Mouse (Mus musculus): ENCODE measurements around the gene Zfp946.

The Zfp946 gene

DNA sequence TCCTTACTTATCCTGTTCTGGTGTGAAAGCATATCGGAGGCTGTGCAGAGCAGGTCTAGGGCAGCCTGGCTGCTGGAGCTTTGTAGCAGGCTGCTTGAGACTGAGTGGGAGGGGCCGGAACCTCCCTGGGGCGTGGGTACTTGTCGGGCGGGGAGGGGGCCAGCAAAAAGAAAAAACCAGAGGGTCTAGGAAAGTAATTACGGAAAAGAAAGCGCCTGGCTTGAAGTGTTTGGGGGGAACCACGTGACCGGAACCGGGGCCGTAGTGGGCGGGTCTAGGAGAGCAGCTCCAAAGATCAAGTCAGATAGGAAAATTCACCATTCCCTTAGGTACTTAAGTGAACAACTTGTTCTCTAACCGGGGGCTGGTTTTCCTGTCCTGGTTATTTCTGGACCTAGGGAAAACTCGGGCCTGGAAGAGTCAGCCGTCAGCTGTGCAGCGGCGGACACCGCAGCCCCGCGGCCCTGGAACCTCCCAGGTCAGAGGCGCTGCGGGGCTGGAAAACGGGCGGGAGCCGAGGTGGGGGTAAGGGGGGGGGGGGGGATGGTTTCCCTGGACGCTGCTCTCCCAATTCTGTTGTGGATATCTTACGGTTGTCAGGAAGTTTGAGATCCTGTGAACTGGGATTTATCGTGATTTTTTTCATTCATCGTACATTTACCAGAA is at the start of gene Zfp946:
Gene Zfp946 (plus strand): TSS at position 271 of the 666 bp plus-strand sequence.
- peak; percentile 76 for DNase-seq (ENCODE audit: low spot score)

- DNase-seq (ENCODE audit: low spot score) = no peak
Observed at GRCm38 (mm10) chr17:22410756-22411155, 13.3 kb upstream of the Zfp946 start.

DNA sequence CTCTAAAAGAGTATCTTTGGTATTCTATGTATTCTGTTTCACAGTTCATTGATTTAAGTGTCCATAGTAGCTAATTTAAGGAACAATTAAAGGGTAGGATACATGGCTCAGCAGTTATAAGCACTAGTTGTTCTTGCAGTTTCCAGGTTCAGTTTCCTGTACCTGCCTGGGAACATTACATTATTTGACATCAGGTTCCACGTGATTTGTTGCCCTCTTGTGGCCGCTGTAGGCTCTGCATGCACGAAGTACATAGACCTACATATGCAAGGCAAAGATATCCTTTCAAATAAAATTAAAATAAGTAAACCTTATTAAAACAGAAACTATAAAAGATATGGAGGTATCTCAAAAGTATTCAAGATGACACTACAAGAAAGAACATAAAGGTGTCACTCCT is 6.5 kb upstream of the Zfp946 start:
- peak; percentile 73 for DNase-seq (ENCODE audit: low spot score)

- peak; percentile 10 for DNase-seq (ENCODE audit: low spot score)
Observed at GRCm38 (mm10) chr17:22424636-22425354, 773 bp downstream of the Zfp946 start.

GRCm38 (mm10) chr17:22447684-22448083 is 23.7 kb downstream of the Zfp946 start:
- no peak for DNase-seq (ENCODE audit: low spot score)

DNA sequence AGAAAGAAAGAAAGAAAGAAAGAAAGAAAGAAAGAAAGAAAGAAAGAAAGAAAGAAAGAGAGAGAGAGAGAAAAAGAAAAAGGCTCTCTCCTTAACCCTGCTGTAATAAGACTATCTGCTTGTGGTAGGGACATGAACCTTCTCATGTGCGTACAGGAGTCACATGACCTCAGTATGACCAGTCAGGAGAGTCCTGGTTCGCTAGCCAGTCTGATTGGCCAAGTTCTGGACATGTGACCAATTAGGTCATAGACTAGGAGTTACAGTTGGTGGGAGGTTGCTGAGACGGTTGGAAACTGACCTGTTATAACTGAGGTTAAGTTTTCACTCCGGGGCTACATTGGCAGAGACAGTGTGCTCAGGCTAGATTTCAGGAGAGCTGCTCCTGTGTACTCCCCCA is 73.1 kb downstream of the Zfp946 start:
- no peak for DNase-seq (ENCODE audit: low spot score)
